Mouse (Mus musculus) adrenal gland, adult 18-20 months (tissue): ENCODE measurements around the gene Olfr1275. TPM values are rescaled to one million over a fixed set of nuclear protein-coding genes. Genes with fewer than 3 reads are reported as not detected.

Source experiments
- DNase-seq, 2 experiments: peaks; one replicate each; pipeline ENCODE4 v3.0.0; 2021 to 2022; ENCODE audit warnings: low spot score in 2 of 2
- long read RNA-seq, 2 experiments: library from polyadenylated mRNA; stranded (forward); transcript quantifications; one replicate each; pipeline ENCODE4 v2.0.0; 2021
- total RNA-seq, 2 experiments: library from RNA; stranded (reverse); gene quantifications; 1 replicate in 1 of 2; 2 replicates in 1 of 2; pipeline ENCODE4 v1.2.3; 2021

Olfr1275 gene
- not detected for total RNA-seq
- long read RNA-seq, experiment 1: 0 reads
- long read RNA-seq, experiment 2: 0 reads

DNA sequence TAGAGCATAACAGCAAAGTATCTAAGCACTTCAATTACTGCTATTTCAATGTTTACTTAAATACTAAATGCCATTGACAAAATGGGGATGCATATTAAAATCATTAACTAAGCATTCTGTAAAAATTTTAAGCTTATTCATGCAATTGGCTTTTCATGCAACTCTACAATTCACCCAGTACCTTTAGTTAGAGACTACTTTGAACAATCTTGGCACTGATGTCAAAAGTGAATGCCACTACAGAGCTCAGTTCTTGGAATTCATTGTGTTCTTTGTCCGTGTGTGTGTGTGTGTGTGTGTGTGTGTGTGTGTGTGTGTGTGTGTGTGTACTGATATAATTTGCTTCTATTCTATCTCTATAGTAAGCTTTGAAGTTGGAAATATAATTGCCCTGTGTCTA, at the start of gene Olfr1275:
Gene Olfr1275 (minus strand): TSS at position 101 of the 400 bp plus-strand sequence.
- no peak for DNase-seq

DNA sequence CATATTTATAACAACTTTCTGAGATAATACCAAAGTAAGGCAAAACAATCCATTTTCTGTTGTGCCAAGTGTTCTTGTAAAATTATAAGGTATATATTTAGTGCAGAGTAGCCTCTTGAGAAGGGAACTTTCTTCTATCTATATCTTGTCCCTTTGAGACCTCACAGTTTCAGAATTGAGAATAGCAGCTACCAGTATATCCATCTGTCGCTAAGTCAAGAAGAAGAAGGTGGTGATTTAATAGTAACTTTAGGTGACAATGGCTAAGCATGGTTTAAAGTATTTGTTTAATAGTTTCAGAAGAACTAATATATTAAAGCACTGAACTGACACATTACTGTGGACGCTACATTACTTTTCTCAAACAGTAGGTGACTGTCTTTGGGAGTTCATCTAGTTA, 38.9 kb upstream of the Olfr1275 start, which contains the start of gene Olfr1277:
Gene Olfr1277 (minus strand): TSS at position 101 of the 400 bp plus-strand sequence.
- DNase-seq: no peak

DNA sequence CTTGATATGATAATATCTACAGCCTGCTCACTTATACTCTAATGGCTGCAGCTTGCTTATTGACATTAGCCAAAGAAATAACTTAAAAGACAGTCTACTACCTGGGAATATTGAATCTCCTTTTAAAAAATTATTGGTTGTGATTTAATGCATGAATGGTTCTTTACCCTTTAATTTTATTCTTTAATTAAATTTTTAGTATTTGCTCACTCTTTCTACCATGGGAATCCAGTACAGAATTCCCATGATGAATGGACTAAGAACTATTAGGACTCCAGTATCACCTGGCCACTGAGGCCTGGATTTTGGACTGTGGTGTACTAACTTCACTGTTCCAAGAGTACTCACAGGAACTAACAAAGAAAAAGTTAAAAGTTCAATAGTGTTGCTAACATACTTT, 19.1 kb upstream of the Olfr1275 start, which contains the start of gene Olfr1276:
Gene Olfr1276 (plus strand): TSS at position 301 of the 400 bp plus-strand sequence.
- no peak for DNase-seq

DNA sequence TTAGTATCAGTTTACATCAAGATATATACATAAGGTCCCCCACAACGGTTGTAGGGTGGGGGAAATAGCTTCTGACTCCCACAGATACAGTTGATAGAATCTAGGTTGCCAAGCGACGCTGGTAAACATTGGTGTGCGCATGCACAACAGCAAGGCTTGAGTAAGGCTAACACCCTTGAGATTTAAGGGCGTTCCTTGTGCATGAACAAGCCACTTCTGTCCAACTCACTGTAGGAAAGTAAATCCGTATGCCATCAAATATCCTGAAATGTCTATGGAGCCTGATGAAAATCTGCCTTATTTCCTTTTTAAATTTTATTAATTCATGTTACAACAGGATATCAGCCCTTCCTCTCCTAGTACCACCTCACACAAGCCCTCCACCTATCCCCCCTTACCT, 5.6 kb downstream of the Olfr1275 start, which contains the start of gene 4930430A15Rik:
Gene 4930430A15Rik (minus strand): TSS at position 101 of the 400 bp plus-strand sequence.
- DNase-seq: no peak

DNA sequence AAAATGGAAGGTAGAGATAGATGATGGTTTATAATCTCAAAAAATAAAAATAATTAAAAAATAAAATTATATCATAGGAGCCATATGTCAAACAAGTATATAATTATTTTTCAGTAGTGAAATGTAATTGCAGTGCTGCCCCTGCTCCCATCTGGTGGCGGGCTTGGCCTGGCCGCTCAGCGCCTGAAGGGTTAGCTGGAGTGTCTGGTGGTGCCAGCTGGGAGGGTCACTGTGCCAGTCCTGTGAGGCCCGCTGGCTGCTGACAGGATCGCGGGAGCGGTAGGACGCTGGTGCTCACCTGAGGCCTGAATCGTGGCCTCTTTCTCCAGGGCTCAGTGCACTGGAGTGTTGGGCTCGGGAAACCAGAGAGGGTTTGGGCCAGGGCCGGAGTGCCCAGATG, 53.0 kb downstream of the Olfr1275 start:
- no peak for DNase-seq

Other genes with a start within 250 kb of the Olfr1275 start
- not detected for gene Gm13941, start 129.3 kb downstream of the Olfr1275 start, total RNA-seq
- not detected for gene Gm15130, start 82.3 kb downstream of the Olfr1275 start, total RNA-seq
- gene 4930430A15Rik, start 5.7 kb downstream of the Olfr1275 start, total RNA-seq: not detected
- gene Olfr1276, start 19.2 kb upstream of the Olfr1275 start, total RNA-seq: not detected
- not detected for gene Olfr1277, start 38.8 kb upstream of the Olfr1275 start, total RNA-seq
- not detected for gene Olfr1278, start 54.9 kb upstream of the Olfr1275 start, total RNA-seq
- not detected for gene Olfr1279, start 65.3 kb upstream of the Olfr1275 start, total RNA-seq
- gene Olfr1280, start 78.7 kb upstream of the Olfr1275 start, total RNA-seq: not detected
- gene Olfr1281, start 91.2 kb upstream of the Olfr1275 start, total RNA-seq: not detected
- gene Olfr1282, start 100.8 kb upstream of the Olfr1275 start, total RNA-seq: not detected
- not detected for gene Olfr1283, start 131.5 kb upstream of the Olfr1275 start, total RNA-seq
- not detected for gene Olfr1284, start 140.2 kb upstream of the Olfr1275 start, total RNA-seq
- gene Olfr1286, start 187.8 kb upstream of the Olfr1275 start, total RNA-seq: not detected
- gene Olfr1287, start 213.9 kb upstream of the Olfr1275 start, total RNA-seq: not detected
- not detected for gene Olfr1288, start 238.8 kb upstream of the Olfr1275 start, total RNA-seq
- not detected for gene Olfr1289, start 245.5 kb upstream of the Olfr1275 start, total RNA-seq